Mouse (Mus musculus) stomach, postnatal 0 days (tissue): ENCODE results near the gene Scamp1. TPM values are rescaled to one million over a fixed set of nuclear protein-coding genes. Genes with fewer than 3 reads are reported as not detected.

ENCODE experiments used
- ATAC-seq: fragments of 200-750 bp; cut with Nextera tagmentation; 2 replicates; pipeline ENCODE4 v1.8.0; 2017; ENCODE audit not compliant: low FRiP score, low TSS enrichment
- DNase-seq: peaks from one replicate; pipeline ENCODE4 v3.0.0-alpha.2; 2016; ENCODE audit warnings: low spot score
- H3K27ac ChIP-seq: fragments of 300-500 bp; sonication (generic); replicated peaks from 2 replicates; pipeline ENCODE4 v1.5.1; 2014; ENCODE audit warnings: mild to moderate bottlenecking, control low read depth
- H3K27me3 ChIP-seq: fragments of 300-500 bp; sonication (generic); 2 replicates; pipeline ENCODE4 v1.6.1; 2014; ENCODE audit warnings: low read length; ENCODE audit not compliant: control insufficient read depth, insufficient read depth
- H3K36me3 ChIP-seq: fragments of 300-500 bp; sonication (generic); 2 replicates; pipeline ENCODE4 v1.6.1; 2014; ENCODE audit warnings: low read length, mixed read lengths; ENCODE audit not compliant: control insufficient read depth, insufficient read depth
- H3K4me1 ChIP-seq: fragments of 300-500 bp; sonication (generic); replicated peaks from 2 replicates; pipeline ENCODE4 v1.6.1; 2014; ENCODE audit warnings: antibody characterized with exemption; ENCODE audit not compliant: control insufficient read depth, insufficient read depth
- H3K4me2 ChIP-seq: fragments of 300-500 bp; sonication (generic); replicated peaks from 2 replicates; pipeline ENCODE4 v1.6.1; 2014; ENCODE audit warnings: low read depth, mild to moderate bottlenecking, control low read depth, moderate library complexity
- H3K4me3 ChIP-seq: fragments of 300-500 bp; sonication (generic); 2 replicates; pipeline ENCODE4 v1.5.1; 2014; ENCODE audit warnings: low read depth, low read length, control low read depth
- H3K9ac ChIP-seq: fragments of 300-500 bp; sonication (generic); 2 replicates; pipeline ENCODE4 v1.6.1; 2014; ENCODE audit warnings: mild to moderate bottlenecking, low read length, control low read depth, mixed read lengths
- H3K9me3 ChIP-seq: fragments of 300-500 bp; sonication (generic); 2 replicates; pipeline ENCODE4 v1.6.1; 2016; ENCODE audit warnings: low read length; ENCODE audit not compliant: control insufficient read depth
- CTCF ChIP-seq: IDR thresholded peaks from 2 replicates; pipeline ENCODE4 v1.5.1; 2016; ENCODE audit warnings: antibody characterized with exemption, low read depth, mild to moderate bottlenecking, moderate library complexity
- EP300 ChIP-seq: optimal IDR thresholded peaks from 2 replicates; pipeline ENCODE3; 2016; ENCODE audit warnings: antibody characterized with exemption
- WGBS: fragments of 180-500 bp; shearing (Covaris S2); extraction: QIAGEN DNeasy Blood & Tissue Kit; methylation state at CpG from one replicate; pipeline ENCODE4 v1.1.7; 2014; 5-methylcytosine and 5-hydroxymethylcytosine counted together
- polyA plus RNA-seq: library from polyadenylated mRNA; unstranded; fragments of >200 nt; fragmentation: Nextera tagmentation; extraction: Ambion mirVana; gene quantifications from 2 replicates; pipeline ENCODE4 v1.2.1, GENCODE M21; 2015

The Scamp1 gene
- polyA plus RNA-seq, 1 experiment from 2014 or later: 33.8 TPM

- no peak overlapping the region for H3K4me3 ChIP-seq
- H3K9ac ChIP-seq: no peak overlapping the region
- 83% methylated on average over 5 of the region's 5 CpGs for WGBS
- H3K4me1 ChIP-seq: no peaks in the 10 kb centered on the region; the same call in 1 of the 2 replicates
- no peaks in the 10 kb centered on the region for H3K27me3 ChIP-seq
- no peak overlapping the region for H3K4me2 ChIP-seq
- TF ChIP-seq EP300 (no peak), CTCF (no peak)
- H3K9me3 ChIP-seq: no peaks in the 10 kb centered on the region
- DNase-seq (no peak), ATAC-seq (no peak)
- no peak overlapping the region for H3K27ac ChIP-seq
- H3K36me3 ChIP-seq: no peaks in the 10 kb centered on the region
Observed at GRCm38 (mm10) chr13:94171612-94172011, 114.0 kb downstream of the Scamp1 start.

- Histone ChIP-seq H3K9me3 (no peaks in the 10 kb centered on the region), H3K36me3 (no peaks in the 10 kb centered on the region), H3K4me1 (no peaks in the 10 kb centered on the region), H3K27me3 (no peaks in the 10 kb centered on the region), H3K9ac (no peak overlapping the region), H3K4me3 (no peak overlapping the region), H3K4me2 (no peak overlapping the region), H3K27ac (no peak overlapping the region)
- ATAC-seq: no peak
- WGBS: 66% methylated on average over 6 of the region's 6 CpGs
- TF ChIP-seq EP300 (no peak), CTCF (no peak)
- no peak for DNase-seq
Observed at GRCm38 (mm10) chr13:94169325-94169916, 116.2 kb downstream of the Scamp1 start.

- H3K27ac ChIP-seq: no peak overlapping the region
- H3K36me3 ChIP-seq: no peaks in the 10 kb centered on the region
- TF ChIP-seq CTCF (no peak), EP300 (no peak)
- no peaks in the 10 kb centered on the region for H3K9me3 ChIP-seq
- DNase-seq (no peak), ATAC-seq (no peak)
- no peak overlapping the region for H3K4me3 ChIP-seq
- H3K27me3 ChIP-seq: no peaks in the 10 kb centered on the region
- no peak overlapping the region for H3K4me2 ChIP-seq
- H3K4me1 ChIP-seq: no peaks in the 10 kb centered on the region
- H3K9ac ChIP-seq: no peak overlapping the region
- WGBS: 76% methylated on average over 5 of the region's 5 CpGs
Observed at GRCm38 (mm10) chr13:94168319-94168718, 117.3 kb downstream of the Scamp1 start.

GRCm38 (mm10) chr13:94164501-94164900 lies 121.2 kb downstream of the Scamp1 start:
- Histone ChIP-seq H3K36me3 (no peaks in the 10 kb centered on the region), H3K4me3 (no peak overlapping the region), H3K27ac (peak overlapping the region; percentile 56), H3K4me2 (no peak overlapping the region), H3K4me1 (no peaks in the 10 kb centered on the region), H3K9ac (no peak overlapping the region), H3K27me3 (no peaks in the 10 kb centered on the region), H3K9me3 (no peaks in the 10 kb centered on the region)
- 43% methylated on average over 6 of the region's 6 CpGs for WGBS
- ATAC-seq: peak; percentile 77
- TF ChIP-seq CTCF (no peak), EP300 (no peak)
- DNase-seq: peak; percentile 58

GRCm38 (mm10) chr13:94159478-94160220 lies 126.0 kb downstream of the Scamp1 start:
- H3K4me3 ChIP-seq: no peak overlapping the region
- H3K27ac ChIP-seq: peak overlapping the region; percentile 1
- no peaks in the 10 kb centered on the region for H3K27me3 ChIP-seq
- no peak overlapping the region for H3K9ac ChIP-seq
- TF ChIP-seq EP300: no peak
- TF ChIP-seq CTCF: no peak
- no peaks in the 10 kb centered on the region for H3K4me1 ChIP-seq
- WGBS: 75% methylated on average over 7 of the region's 7 CpGs
- peak; percentile 75 for ATAC-seq
- no peaks in the 10 kb centered on the region for H3K36me3 ChIP-seq
- DNase-seq: peak; percentile 36
- H3K9me3 ChIP-seq: no peaks in the 10 kb centered on the region
- no peak overlapping the region for H3K4me2 ChIP-seq

- H3K9me3 ChIP-seq: no peaks in the 10 kb centered on the region
- no peak overlapping the region for H3K4me2 ChIP-seq
- TF ChIP-seq CTCF: no peak
- no peak overlapping the region for H3K4me3 ChIP-seq
- no peak overlapping the region for H3K9ac ChIP-seq
- ATAC-seq (no peak), DNase-seq (no peak)
- H3K36me3 ChIP-seq: no peaks in the 10 kb centered on the region
- 67% methylated on average over 6 of the region's 6 CpGs for WGBS
- no peaks in the 10 kb centered on the region for H3K4me1 ChIP-seq
- H3K27me3 ChIP-seq: no peaks in the 10 kb centered on the region
- H3K27ac ChIP-seq: peak overlapping the region; percentile 18
Observed at GRCm38 (mm10) chr13:94158864-94159477, 126.7 kb downstream of the Scamp1 start.
